Mouse (Mus musculus): ENCODE data around the gene Zcchc14. TPM values are rescaled to one million over a fixed set of nuclear protein-coding genes. Genes with fewer than 3 reads are reported as not detected.

Gene Zcchc14
- polyA plus RNA-seq, 1 experiment from 2014 or later: 15.0 TPM

GRCm38 (mm10) chr8:121583653-121584052, 69.0 kb downstream of the Zcchc14 start:
- Histone ChIP-seq H3K27me3 (no peaks in the 10 kb centered on the region), H3K4me2 (replicated peaks) (no peak overlapping the region), H3K9me3 (replicated peaks) (no peaks in the 10 kb centered on the region), H3K4me1 (peaks cover 7% of the 10 kb centered on the region), H3K9ac (no peak overlapping the region), H3K4me3 (replicated peaks) (no peak overlapping the region), H3K27ac (replicated peaks) (no peak overlapping the region), H3K36me3 (no peaks in the 10 kb centered on the region)
- WGBS: 41% methylated on average over 8 of the region's 8 CpGs
- ATAC-seq (ENCODE audit: insufficient number of reproducible peaks, low FRiP score, low TSS enrichment, low read depth): no peak

GRCm38 (mm10) chr8:121580465-121580864, 72.2 kb downstream of the Zcchc14 start:
- Histone ChIP-seq H3K4me1 (peaks cover 24% of the 10 kb centered on the region), H3K9ac (no peak overlapping the region), H3K4me2 (replicated peaks) (no peak overlapping the region), H3K27me3 (no peaks in the 10 kb centered on the region), H3K4me3 (replicated peaks) (no peak overlapping the region), H3K9me3 (replicated peaks) (no peaks in the 10 kb centered on the region), H3K27ac (replicated peaks) (0 out of 2 replicates have a peak overlapping the region, but pooled peaks have one; percentile 24), H3K36me3 (no peaks in the 10 kb centered on the region)
- WGBS: 24% methylated on average over 9 of the region's 9 CpGs
- ATAC-seq (ENCODE audit: insufficient number of reproducible peaks, low FRiP score, low TSS enrichment, low read depth): no peak

- under 1% methylated on average over 63 of the region's 63 CpGs for WGBS
Observed at GRCm38 (mm10) chr8:121578676-121579451, 73.8 kb downstream of the Zcchc14 start, which contains the start of gene Fbxo31. TSS of gene Fbxo31 (minus strand) at chr8:121578806.

DNA sequence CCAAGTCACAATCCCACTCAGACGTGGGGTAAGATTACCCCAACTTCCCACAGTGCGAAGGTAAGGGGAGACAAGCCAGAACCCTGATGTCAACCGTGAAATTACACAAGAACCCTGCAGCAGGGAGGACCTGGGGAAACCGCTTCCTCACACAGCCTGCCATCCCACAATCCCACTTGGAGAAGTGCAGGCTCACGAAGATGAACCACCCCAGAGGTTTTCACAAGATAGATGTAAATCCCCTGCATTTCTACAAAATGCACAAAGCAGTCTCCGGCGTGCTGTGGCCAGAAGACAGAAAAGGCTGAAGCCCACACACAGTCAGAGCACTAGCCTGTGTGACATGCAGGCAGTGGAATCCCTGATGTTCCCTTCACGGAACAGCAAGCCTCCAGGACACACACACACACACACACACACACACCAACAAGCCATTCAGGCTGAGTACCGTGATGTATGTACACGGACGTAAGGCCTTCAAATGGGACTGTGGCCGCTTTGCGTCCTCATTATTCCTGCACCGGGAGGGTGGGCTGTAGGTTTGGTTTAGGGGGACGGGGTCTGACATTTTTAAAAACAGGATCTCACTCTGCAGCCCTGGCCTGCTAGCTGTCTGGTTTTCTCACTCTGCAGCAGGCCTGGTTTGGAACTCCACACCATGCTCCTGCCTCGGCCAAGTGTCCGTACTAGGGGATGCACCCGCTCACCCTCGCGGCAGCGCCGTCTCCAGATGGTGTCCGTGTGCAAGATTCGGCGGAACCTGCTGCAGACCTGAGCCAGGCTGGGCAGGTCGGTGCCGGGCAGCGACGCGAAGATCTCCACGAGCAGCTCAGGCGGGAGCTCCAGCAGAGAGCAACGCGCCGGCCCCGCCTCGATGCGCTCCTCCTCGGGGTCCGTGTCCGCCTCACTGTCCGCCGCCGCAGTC, 74.7 kb downstream of the Zcchc14 start:
- H3K4me2 ChIP-seq (replicated peaks): peak overlapping the region; percentile 82
- WGBS: under 1% methylated on average over 44 of the region's 44 CpGs
- H3K9me3 ChIP-seq (replicated peaks): no peaks in the 10 kb centered on the region
- no peaks in the 10 kb centered on the region for H3K36me3 ChIP-seq
- H3K4me1 ChIP-seq: peaks cover 21% of the 10 kb centered on the region
- peak overlapping the region; percentile 79 for H3K9ac ChIP-seq
- H3K27ac ChIP-seq (replicated peaks): peak overlapping the region; percentile 66
- peak overlapping the region; percentile 95 for H3K4me3 ChIP-seq (replicated peaks)
- peak; percentile 44 for ATAC-seq (ENCODE audit: insufficient number of reproducible peaks, low FRiP score, low TSS enrichment, low read depth)
- H3K27me3 ChIP-seq: no peaks in the 10 kb centered on the region

More at GRCm38 (mm10) chr8:121578676-121579451, 73.8 kb downstream of the Zcchc14 start, which contains the start of gene Fbxo31:
- peak within 1 kb of the TSS; percentile 82 for H3K4me2 ChIP-seq (replicated peaks)
- H3K4me1 ChIP-seq: peaks cover 17% of the 10 kb centered on the region
- ATAC-seq (ENCODE audit: insufficient number of reproducible peaks, low FRiP score, low TSS enrichment, low read depth): peak; percentile 90
- no peaks in the 10 kb centered on the region for H3K36me3 ChIP-seq
- peak within 1 kb of the TSS; percentile 79 for H3K9ac ChIP-seq
- H3K9me3 ChIP-seq (replicated peaks): no peaks in the 10 kb centered on the region
- H3K4me3 ChIP-seq (replicated peaks): peak within 1 kb of the TSS; percentile 95
- no peaks in the 10 kb centered on the region for H3K27me3 ChIP-seq
- peak within 1 kb of the TSS; percentile 66 for H3K27ac ChIP-seq (replicated peaks)

- 69% methylated on average over 3 of the region's 3 CpGs for WGBS
- peaks cover 22% of the 10 kb centered on the region for H3K4me1 ChIP-seq
- no peak overlapping the region for H3K9ac ChIP-seq
- H3K36me3 ChIP-seq: peaks cover 1% of the 10 kb centered on the region; the same call in 1 of the 2 replicates
- no peaks in the 10 kb centered on the region for H3K9me3 ChIP-seq (replicated peaks)
- no peak overlapping the region for H3K27ac ChIP-seq (replicated peaks)
- no peak overlapping the region for H3K4me2 ChIP-seq (replicated peaks)
- no peak for ATAC-seq (ENCODE audit: insufficient number of reproducible peaks, low FRiP score, low TSS enrichment, low read depth)
- H3K27me3 ChIP-seq: no peaks in the 10 kb centered on the region
- no peak overlapping the region for H3K4me3 ChIP-seq (replicated peaks)
Observed at GRCm38 (mm10) chr8:121575661-121576060, 77.0 kb downstream of the Zcchc14 start.

- H3K4me3 ChIP-seq (replicated peaks): no peak overlapping the region
- H3K9ac ChIP-seq: no peak overlapping the region
- H3K9me3 ChIP-seq (replicated peaks): no peaks in the 10 kb centered on the region
- peaks cover 22% of the 10 kb centered on the region for H3K4me1 ChIP-seq
- H3K4me2 ChIP-seq (replicated peaks): no peak overlapping the region
- no peak overlapping the region for H3K27ac ChIP-seq (replicated peaks)
- 45% methylated on average over 3 of the region's 3 CpGs for WGBS
- H3K36me3 ChIP-seq: peaks cover 4% of the 10 kb centered on the region; the same call in 1 of the 2 replicates
- ATAC-seq (ENCODE audit: insufficient number of reproducible peaks, low FRiP score, low TSS enrichment, low read depth): peak; percentile 49; the same call in 1 of the 2 replicates
- H3K27me3 ChIP-seq: no peaks in the 10 kb centered on the region
Observed at GRCm38 (mm10) chr8:121573275-121573674, 79.4 kb downstream of the Zcchc14 start.

- H3K27ac ChIP-seq (replicated peaks): no peak overlapping the region
- ATAC-seq (ENCODE audit: insufficient number of reproducible peaks, low FRiP score, low TSS enrichment, low read depth): no peak
- WGBS: 65% methylated on average over 7 of the region's 7 CpGs
Observed at GRCm38 (mm10) chr8:121572121-121572520, 80.6 kb downstream of the Zcchc14 start.

GRCm38 (mm10) chr8:121570801-121571200, 81.9 kb downstream of the Zcchc14 start:
- no peak overlapping the region for H3K4me3 ChIP-seq (replicated peaks)
- 76% methylated on average over 17 of the region's 17 CpGs for WGBS

More at GRCm38 (mm10) chr8:121572121-121572520, 80.6 kb downstream of the Zcchc14 start:
- no peak overlapping the region for H3K4me2 ChIP-seq (replicated peaks)
- H3K9me3 ChIP-seq (replicated peaks): no peaks in the 10 kb centered on the region
- H3K4me1 ChIP-seq: peaks cover 14% of the 10 kb centered on the region
- peaks cover 4% of the 10 kb centered on the region; the same call in 1 of the 2 replicates for H3K36me3 ChIP-seq
- no peaks in the 10 kb centered on the region for H3K27me3 ChIP-seq
- H3K9ac ChIP-seq: no peak overlapping the region
- H3K4me3 ChIP-seq (replicated peaks): no peak overlapping the region

GRCm38 (mm10) chr8:121570335-121570734, 82.4 kb downstream of the Zcchc14 start:
- Histone ChIP-seq H3K27ac (replicated peaks) (no peak overlapping the region), H3K9ac (no peak overlapping the region), H3K4me1 (0 out of 2 replicates have a peak, but pooled peaks cover 5% of the 10 kb centered on the region), H3K27me3 (no peaks in the 10 kb centered on the region), H3K4me3 (replicated peaks) (no peak overlapping the region), H3K4me2 (replicated peaks) (no peak overlapping the region), H3K36me3 (peaks cover 9% of the 10 kb centered on the region; the same call in 1 of the 2 replicates), H3K9me3 (replicated peaks) (no peaks in the 10 kb centered on the region)
- ATAC-seq (ENCODE audit: insufficient number of reproducible peaks, low FRiP score, low TSS enrichment, low read depth): no peak
- 78% methylated on average over 21 of the region's 21 CpGs for WGBS

More at GRCm38 (mm10) chr8:121570801-121571200, 81.9 kb downstream of the Zcchc14 start:
- Histone ChIP-seq H3K4me1 (0 out of 2 replicates have a peak, but pooled peaks cover 5% of the 10 kb centered on the region), H3K4me2 (replicated peaks) (no peak overlapping the region), H3K9ac (no peak overlapping the region), H3K9me3 (replicated peaks) (no peaks in the 10 kb centered on the region), H3K27ac (replicated peaks) (no peak overlapping the region), H3K36me3 (peaks cover 9% of the 10 kb centered on the region; the same call in 1 of the 2 replicates), H3K27me3 (no peaks in the 10 kb centered on the region)
- ATAC-seq (ENCODE audit: insufficient number of reproducible peaks, low FRiP score, low TSS enrichment, low read depth): no peak

- 71% methylated on average over 6 of the region's 6 CpGs for WGBS
- H3K4me1 ChIP-seq: 0 out of 2 replicates have a peak, but pooled peaks cover 5% of the 10 kb centered on the region
- H3K4me2 ChIP-seq (replicated peaks): no peak overlapping the region
- peaks cover 18% of the 10 kb centered on the region; the same call in 1 of the 2 replicates for H3K36me3 ChIP-seq
- H3K9ac ChIP-seq: no peak overlapping the region
- no peaks in the 10 kb centered on the region for H3K9me3 ChIP-seq (replicated peaks)
- ATAC-seq (ENCODE audit: insufficient number of reproducible peaks, low FRiP score, low TSS enrichment, low read depth): no peak
- H3K27me3 ChIP-seq: no peaks in the 10 kb centered on the region
- no peak overlapping the region for H3K4me3 ChIP-seq (replicated peaks)
- H3K27ac ChIP-seq (replicated peaks): no peak overlapping the region
Observed at GRCm38 (mm10) chr8:121568321-121568720, 84.4 kb downstream of the Zcchc14 start.

- Histone ChIP-seq H3K4me3 (replicated peaks) (no peak overlapping the region), H3K27ac (replicated peaks) (no peak overlapping the region), H3K36me3 (peaks cover 29% of the 10 kb centered on the region), H3K9ac (no peak overlapping the region), H3K4me2 (replicated peaks) (no peak overlapping the region), H3K27me3 (no peaks in the 10 kb centered on the region), H3K9me3 (replicated peaks) (no peaks in the 10 kb centered on the region), H3K4me1 (no peaks in the 10 kb centered on the region)
- no peak for ATAC-seq (ENCODE audit: insufficient number of reproducible peaks, low FRiP score, low TSS enrichment, low read depth)
- 67% methylated on average over 6 of the region's 6 CpGs for WGBS
Observed at GRCm38 (mm10) chr8:121563701-121564100, 89.0 kb downstream of the Zcchc14 start.
